Mouse (Mus musculus) heart, adult 2 months (tissue): ENCODE measurements at regions not wholly inside any gene's neighbourhood (a gene's known extent, or its start where the extent isn't known, plus 50 kb on each side); places are given as distances from the start of the nearest gene placed in this dataset.

Source experiments
- DNase-seq, 2 experiments: peaks; one replicate each; pipeline ENCODE4 v3.0.0; 2021
- H3K27ac ChIP-seq: fragments of 200-600 bp; 2 replicates; pipeline ENCODE4 v1.8.1; 2022
- H3K27me3 ChIP-seq: fragments of 200-500 bp; 2 replicates; pipeline ENCODE4 v1.6.1; 2012; ENCODE audit warnings: mild to moderate bottlenecking, low read length, inconsistent platforms, mixed read lengths; ENCODE audit not compliant: control insufficient read depth, insufficient read depth
- H3K36me3 ChIP-seq: fragments of 200-500 bp; 2 replicates; pipeline ENCODE4 v1.6.1; 2012; ENCODE audit warnings: low read length, inconsistent platforms; ENCODE audit not compliant: control insufficient read depth, insufficient read depth
- H3K4me1 ChIP-seq: fragments of 200-500 bp; 2 replicates; pipeline ENCODE4 v1.6.1; 2011; ENCODE audit warnings: low read length; ENCODE audit not compliant: control insufficient read depth, insufficient read depth
- H3K4me3 ChIP-seq: fragments of 200-600 bp; 2 replicates; pipeline ENCODE4 v1.8.1; 2022
- H3K79me2 ChIP-seq: fragments of 200-500 bp; replicated peaks from 2 replicates; pipeline ENCODE4 v1.6.1; 2012; ENCODE audit warnings: mild to moderate bottlenecking, inconsistent platforms, low read length, moderate library complexity, mixed read lengths; ENCODE audit not compliant: control insufficient read depth, insufficient read depth
- H3K9ac ChIP-seq: fragments of 200-500 bp; 2 replicates; pipeline ENCODE4 v1.6.1; 2012; ENCODE audit warnings: low read depth, mild to moderate bottlenecking, control low read depth, inconsistent platforms, low read length, mixed read lengths
- CTCF ChIP-seq: fragments of 200-600 bp; IDR thresholded peaks from 2 replicates; pipeline ENCODE4 v1.8.1; 2022; ENCODE audit warnings: antibody characterized with exemption, mild to moderate bottlenecking, moderate library complexity
- EP300 ChIP-seq: fragments of 200-500 bp; IDR thresholded peaks from 2 replicates; pipeline ENCODE4 v1.6.1; 2011; ENCODE audit warnings: low read depth, low read length, control low read depth; ENCODE audit not compliant: insufficient read depth
- POLR2A ChIP-seq: fragments of 200-500 bp; IDR thresholded peaks from 2 replicates; pipeline ENCODE4 v1.6.1; 2011; ENCODE audit warnings: mild to moderate bottlenecking, low read depth, low read length, control low read depth; ENCODE audit not compliant: insufficient read depth
- WGBS: fragments of 180-500 bp; shearing (Covaris S2); methylation state at CpG from one replicate; pipeline ENCODE4 v1.1.7; 2018; 5-methylcytosine and 5-hydroxymethylcytosine counted together
- intact Hi-C: fragments of 180-260 bp; cut with DNase I; formaldehyde crosslinking; loops from one replicate; pipeline ENCODE4 v1.15.1; 2025

- Histone ChIP-seq H3K27me3 (no peaks in the 10 kb centered on the region), H3K4me3 (no peak overlapping the region), H3K27ac (no peak overlapping the region), H3K9ac (no peak overlapping the region), H3K36me3 (no peaks in the 10 kb centered on the region), H3K4me1 (no peaks in the 10 kb centered on the region), H3K79me2 (no peaks in the 10 kb centered on the region)
- no peak for DNase-seq
- TF ChIP-seq EP300, result no peak
- TF ChIP-seq CTCF, result no peak
- no peak for TF ChIP-seq POLR2A
- 64% methylated on average over 2 of the region's 2 CpGs for WGBS
- intact Hi-C loops, result no loop called here
These were observed 739.4 kb downstream of the Tbl1xr1 start for GRCm38 (mm10) chr3:22815842-22816241.

- Histone ChIP-seq H3K4me3 (no peak overlapping the region), H3K36me3 (no peaks in the 10 kb centered on the region), H3K4me1 (no peaks in the 10 kb centered on the region), H3K79me2 (no peaks in the 10 kb centered on the region), H3K27me3 (no peaks in the 10 kb centered on the region), H3K9ac (no peak overlapping the region), H3K27ac (no peak overlapping the region)
- no peak for TF ChIP-seq POLR2A
- TF ChIP-seq EP300, result no peak
- no peak for TF ChIP-seq CTCF
- DNase-seq, result no peak
- intact Hi-C loops, result no loop called here
- WGBS, result 63% methylated on average over 4 of the region's 4 CpGs
These were observed 750.0 kb downstream of the Tbl1xr1 start for GRCm38 (mm10) chr3:22826485-22826884.

- no peaks in the 10 kb centered on the region for H3K27me3 ChIP-seq
- 60% methylated on average over 4 of the region's 4 CpGs for WGBS
- DNase-seq, result no peak
- H3K79me2 ChIP-seq, result no peaks in the 10 kb centered on the region
- intact Hi-C loops, result no loop called here
- H3K4me1 ChIP-seq, result no peaks in the 10 kb centered on the region
- no peaks in the 10 kb centered on the region for H3K36me3 ChIP-seq
- no peak overlapping the region for H3K9ac ChIP-seq
- H3K27ac ChIP-seq, result no peak overlapping the region
- TF ChIP-seq CTCF (no peak), EP300 (no peak), POLR2A (no peak)
- no peak overlapping the region for H3K4me3 ChIP-seq
These were observed 762.5 kb downstream of the Tbl1xr1 start for GRCm38 (mm10) chr3:22838986-22839385.

- no peak overlapping the region for H3K27ac ChIP-seq
- TF ChIP-seq CTCF (no peak), EP300 (no peak), POLR2A (no peak)
- H3K4me1 ChIP-seq, result no peaks in the 10 kb centered on the region
- intact Hi-C loops, result no loop called here
- DNase-seq, result no peak
- H3K79me2 ChIP-seq, result no peaks in the 10 kb centered on the region
- no peaks in the 10 kb centered on the region for H3K36me3 ChIP-seq
- no peak overlapping the region for H3K9ac ChIP-seq
- no peaks in the 10 kb centered on the region for H3K27me3 ChIP-seq
- no peak overlapping the region for H3K4me3 ChIP-seq
These were observed 774.0 kb downstream of the Tbl1xr1 start for GRCm38 (mm10) chr3:22850474-22850873.

- Histone ChIP-seq H3K4me1 (no peaks in the 10 kb centered on the region), H3K36me3 (no peaks in the 10 kb centered on the region), H3K27ac (no peak overlapping the region), H3K79me2 (no peaks in the 10 kb centered on the region), H3K27me3 (no peaks in the 10 kb centered on the region), H3K9ac (no peak overlapping the region), H3K4me3 (no peak overlapping the region)
- WGBS, result 64% methylated on average over 2 of the region's 2 CpGs
- no peak for DNase-seq
- intact Hi-C loops, result no loop called here
- TF ChIP-seq CTCF, result no peak
- no peak for TF ChIP-seq POLR2A
- no peak for TF ChIP-seq EP300
These were observed 787.1 kb downstream of the Tbl1xr1 start for GRCm38 (mm10) chr3:22863595-22863994.

GRCm38 (mm10) chr3:22877883-22878282 lies 801.4 kb downstream of the Tbl1xr1 start:
- no peaks in the 10 kb centered on the region for H3K27me3 ChIP-seq
- H3K4me1 ChIP-seq, result no peaks in the 10 kb centered on the region
- H3K36me3 ChIP-seq, result no peaks in the 10 kb centered on the region
- TF ChIP-seq CTCF (no peak), EP300 (no peak), POLR2A (no peak)
- intact Hi-C loops, result no loop called here
- H3K79me2 ChIP-seq, result no peaks in the 10 kb centered on the region
- 89% methylated on average over 3 of the region's 3 CpGs for WGBS
- DNase-seq, result no peak
- H3K27ac ChIP-seq, result no peak overlapping the region
- no peak overlapping the region for H3K9ac ChIP-seq
- no peak overlapping the region for H3K4me3 ChIP-seq

GRCm38 (mm10) chr3:22892735-22893134 lies 816.3 kb downstream of the Tbl1xr1 start:
- H3K27ac ChIP-seq, result no peak overlapping the region
- DNase-seq, result no peak
- no peaks in the 10 kb centered on the region for H3K4me1 ChIP-seq
- H3K4me3 ChIP-seq, result no peak overlapping the region
- WGBS, result 44% methylated on average over 1 of the region's 1 CpGs
- TF ChIP-seq CTCF, result no peak
- TF ChIP-seq POLR2A, result no peak
- no peak for TF ChIP-seq EP300
- no peaks in the 10 kb centered on the region for H3K27me3 ChIP-seq
- no peaks in the 10 kb centered on the region for H3K36me3 ChIP-seq
- no peak overlapping the region for H3K9ac ChIP-seq
- H3K79me2 ChIP-seq, result no peaks in the 10 kb centered on the region
- intact Hi-C loops, result no loop called here
